ENCODE assay signal across 13 mouse cellular contexts in the genomic region with DNA sequence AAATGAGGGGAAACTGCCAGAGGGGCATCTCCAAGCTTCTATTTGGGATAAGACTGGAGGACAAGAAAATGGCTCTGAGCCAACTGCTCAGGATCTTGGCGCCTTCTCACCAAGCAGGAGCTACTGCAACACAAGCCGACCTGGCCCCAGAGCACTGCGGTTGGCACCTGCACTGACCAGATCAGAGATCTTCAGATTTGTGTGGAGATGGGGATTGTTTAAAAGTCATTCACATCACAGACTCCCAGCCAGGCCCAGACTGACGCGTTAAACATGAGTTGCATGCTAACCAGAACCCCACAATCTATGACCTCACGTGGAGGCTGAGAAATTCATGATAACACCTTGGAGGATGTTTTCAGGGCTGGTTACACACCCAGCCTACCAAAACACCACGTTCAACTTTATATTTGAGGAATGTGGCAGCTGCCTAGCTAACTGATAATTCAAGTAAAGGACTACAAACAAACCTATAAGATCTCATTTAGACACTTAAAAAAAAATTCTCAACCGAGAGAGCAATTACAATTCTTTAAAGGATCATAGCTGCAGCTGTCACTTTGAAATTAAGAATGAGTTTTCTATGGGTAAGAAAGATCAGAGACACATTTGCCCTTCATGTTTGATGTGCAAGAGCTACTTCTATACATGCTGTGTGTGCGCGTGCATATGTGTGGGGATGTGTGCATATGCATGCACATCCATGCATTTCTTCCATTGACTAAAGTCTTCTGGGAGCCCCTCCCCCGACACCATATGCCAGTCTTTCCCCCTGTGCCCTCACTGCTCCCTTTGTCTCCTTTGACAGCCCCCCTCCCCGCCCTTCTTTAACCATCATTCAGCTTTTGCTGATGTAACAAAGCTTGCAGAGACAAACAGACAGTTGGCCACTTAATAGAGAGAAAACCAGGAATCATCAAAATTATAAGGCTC.
DNase-seq lines count a peak whose midpoint lies in the region; ATAC-seq lines count a peak whose summit lies in the region.
"Had no signal": no experiment of that assay in that cellular context is flagged by ENCODE, and none has a peak within 500 bp of the region (broad histone marks: within the 10 kb centered on the region; RNA-seq: fewer than 3 reads in every experiment).

No protein-coding gene starts in this region.

- H3K9ac ChIP-seq in kidney, embryonic 15.5 days: no peak overlapping the region
- H3K9ac ChIP-seq in hindbrain, embryonic 11.5 days (ENCODE audit: low read depth, low read length): no peak overlapping the region
- H3K9ac ChIP-seq in midbrain, embryonic 16.5 days (ENCODE audit: low read depth, low read length): no peak overlapping the region
- H3K9ac ChIP-seq: lung, embryonic 14.5 days had no signal

- peaks cover 26% of the 10 kb centered on the region for H3K4me1 ChIP-seq in kidney, embryonic 15.5 days
- 0 out of 2 replicates have a peak, but pooled peaks cover 9% of the 10 kb centered on the region for H3K4me1 ChIP-seq in hindbrain, embryonic 11.5 days (replicated peaks; ENCODE audit: control insufficient read depth, insufficient read depth, low read length)
- peaks cover 15% of the 10 kb centered on the region for H3K4me1 ChIP-seq in midbrain, embryonic 16.5 days (ENCODE audit: control insufficient read depth, insufficient read depth, low read length)

- DNase-seq in kidney, postnatal 10 days: no peak
- DNase-seq in embryo, embryonic 10 days (ENCODE audit: low spot score): peak; percentile 52
- DNase-seq in hindbrain, embryonic 11.5 days (ENCODE audit: low spot score): peak; percentile 80
- no peak for DNase-seq in lung, postnatal 14 days
- no peak for DNase-seq in heart, postnatal 25 days (ENCODE audit: low spot score)
- DNase-seq in layer of hippocampus, adult 11-12 months (ENCODE audit: low spot score): no peak
- DNase-seq: heart, postnatal 36 days; lung, embryonic 14.5 days; right cerebral cortex, adult 18-20 months; thymus, postnatal 36 days had no signal

- H3K27me3 ChIP-seq in kidney, embryonic 15.5 days: no peaks in the 10 kb centered on the region
- H3K27me3 ChIP-seq in hindbrain, embryonic 11.5 days (ENCODE audit: control insufficient read depth, insufficient read depth, low read length): no peaks in the 10 kb centered on the region
- H3K27me3 ChIP-seq in midbrain, embryonic 16.5 days (ENCODE audit: control insufficient read depth, insufficient read depth, low read depth, low read length): no peaks in the 10 kb centered on the region

- peak overlapping the region; percentile 42; the same call in 1 of the 2 replicates for H3K4me2 ChIP-seq in kidney, embryonic 15.5 days
- H3K4me2 ChIP-seq in hindbrain, embryonic 11.5 days (replicated peaks; ENCODE audit: low read depth, low read length): no peak overlapping the region
- no peak overlapping the region; the same call in 1 of the 2 replicates for H3K4me2 ChIP-seq in midbrain, embryonic 16.5 days (ENCODE audit: low read length)
- H3K4me2 ChIP-seq: lung, embryonic 14.5 days had no signal

- peak overlapping the region; percentile 23; the same call in 1 of the 2 replicates for H3K27ac ChIP-seq in kidney, embryonic 15.5 days
- H3K27ac ChIP-seq in hindbrain, embryonic 11.5 days (ENCODE audit: low read depth, low read length): peak overlapping the region; percentile 78
- no peak overlapping the region for H3K27ac ChIP-seq in midbrain, embryonic 16.5 days (ENCODE audit: low read length)
- H3K27ac ChIP-seq: layer of hippocampus, adult 2 months had no signal

- 76% methylated on average over 12 of the region's 12 CpGs for WGBS in kidney, embryonic 15.5 days
- 45% methylated on average over 12 of the region's 12 CpGs for WGBS in hindbrain, embryonic 11.5 days
- 40% methylated on average over 12 of the region's 12 CpGs for WGBS in midbrain, embryonic 16.5 days

- peak; percentile 59; the same call in 1 of the 2 replicates for ATAC-seq in kidney, embryonic 15.5 days (replicated peaks; ENCODE audit: low FRiP score)
- ATAC-seq in hindbrain, embryonic 11.5 days (ENCODE audit: low FRiP score): peak; percentile 96
- ATAC-seq in midbrain, embryonic 16.5 days: peak; percentile 45; the same call in 1 of the 2 replicates

- no peaks in the 10 kb centered on the region for H3K36me3 ChIP-seq in kidney, embryonic 15.5 days
- H3K36me3 ChIP-seq in hindbrain, embryonic 11.5 days (ENCODE audit: control insufficient read depth, insufficient read depth, low read length): no peaks in the 10 kb centered on the region
- H3K36me3 ChIP-seq in midbrain, embryonic 16.5 days (ENCODE audit: control insufficient read depth, insufficient read depth, low read length): no peaks in the 10 kb centered on the region

- H3K4me3 ChIP-seq in kidney, embryonic 15.5 days (replicated peaks): no peak overlapping the region
- no peak overlapping the region for H3K4me3 ChIP-seq in hindbrain, embryonic 11.5 days (ENCODE audit: low read depth, low read length)
- H3K4me3 ChIP-seq in midbrain, embryonic 16.5 days (ENCODE audit: low read depth, low read length): no peak overlapping the region
- H3K4me3 ChIP-seq: layer of hippocampus, adult 2 months had no signal

- no peaks in the 10 kb centered on the region for H3K9me3 ChIP-seq in kidney, embryonic 15.5 days (replicated peaks)
- no peaks in the 10 kb centered on the region for H3K9me3 ChIP-seq in hindbrain, embryonic 11.5 days (ENCODE audit: control insufficient read depth, low read length)
- no peaks in the 10 kb centered on the region for H3K9me3 ChIP-seq in midbrain, embryonic 16.5 days (replicated peaks; ENCODE audit: control insufficient read depth, low read length, poor library complexity, severe bottlenecking)

- intact Hi-C loops in heart, postnatal 25 days (cut with DNase I): no loop called here

Comparison
In these comparisons a context has a peak if more than half of its experiments do, and no peak if none do; other contexts are left out.
1. ATAC-seq: peak in every context shown above with its lines; median percentile 96 in hindbrain, embryonic 11.5 days; 59 in kidney, embryonic 15.5 days; 45 in midbrain, embryonic 16.5 days.
2. DNase-seq: peak in embryo, embryonic 10 days (single experiment) and hindbrain, embryonic 11.5 days (single experiment); none in kidney, postnatal 10 days (single experiment), lung, postnatal 14 days (single experiment), heart, postnatal 25 days (single experiment) and layer of hippocampus, adult 11-12 months (single experiment).